Mouse (Mus musculus): ENCODE measurements around the gene Gprin1. TPM values are rescaled to one million over a fixed set of nuclear protein-coding genes. Genes with fewer than 3 reads are reported as not detected.

The Gprin1 gene
- total and polyA plus RNA-seq, 3 experiments: not detected

DNA sequence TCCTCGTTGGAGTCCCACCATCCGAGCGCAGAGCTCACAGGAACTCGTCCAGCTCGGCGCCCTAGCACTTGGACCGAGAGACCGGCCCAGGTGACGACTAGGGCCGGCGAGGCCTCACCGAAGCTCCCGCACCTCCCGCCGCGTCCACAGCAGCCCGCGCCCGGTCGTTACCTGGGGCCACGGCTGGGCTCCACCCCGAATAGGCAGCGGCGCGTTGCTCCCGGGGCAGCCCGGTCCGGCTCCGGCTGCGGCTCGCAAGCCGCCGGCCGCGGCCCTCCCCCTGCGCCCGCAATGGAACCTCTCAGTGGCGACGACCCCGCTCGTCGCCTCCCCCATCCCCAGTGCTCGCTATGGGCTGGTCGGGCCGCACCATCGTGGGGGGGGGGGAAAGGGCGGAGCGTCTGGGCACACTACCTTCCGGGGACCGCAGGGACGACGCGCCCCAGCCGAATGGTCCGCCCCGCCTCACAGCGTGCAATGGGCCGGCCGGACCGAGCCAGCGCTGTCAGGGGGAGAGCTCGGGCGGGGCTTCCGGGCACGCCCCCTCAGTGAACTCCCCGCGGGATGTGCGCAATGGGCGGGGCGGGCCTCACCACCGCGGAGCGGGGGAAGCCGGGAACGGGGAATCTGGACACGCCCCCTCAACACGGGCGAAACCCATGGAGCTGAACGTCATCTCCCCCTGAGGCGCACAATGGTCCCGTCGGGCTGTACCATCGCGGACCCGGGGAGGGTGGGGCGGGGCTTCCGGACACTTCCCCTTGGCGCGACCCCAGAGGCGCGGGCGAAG lies 55.9 kb downstream of the Gprin1 start, which contains the start of gene Rnf44 (continued):
- TF ChIP-seq MEF2A (IDR thresholded peaks at IDR 0.05; ENCODE audit: extremely low read depth, insufficient replicate concordance, low read depth, low read length, poor library complexity, severe bottlenecking): 0 out of 2 replicates have a peak, but pooled peaks have one; percentile 32
- no peak for TF ChIP-seq MAFK (IDR thresholded peaks at IDR 0.05; ENCODE audit: borderline replicate concordance, low read depth, low read length)
- peak; percentile 61 for TF ChIP-seq BHLHE40 (IDR thresholded peaks at IDR 0.05; ENCODE audit: borderline replicate concordance, low read depth, low read length)
- TF ChIP-seq MYB (IDR thresholded peaks at IDR 0.05; ENCODE audit: low read depth, low read length): no peak
- peak; percentile 84; the same call in 1 of the 2 replicates for TF ChIP-seq ELF1 (IDR thresholded peaks at IDR 0.05; ENCODE audit: low read depth, low read length)
- TF ChIP-seq E2F4 (IDR thresholded peaks at IDR 0.05; ENCODE audit: borderline replicate concordance, low read depth, low read length): no peak
- no peak; the same call in 1 of the 2 replicates for TF ChIP-seq POLR2AphosphoS2 (IDR thresholded peaks at IDR 0.05; ENCODE audit: low read length)
- no peak for TF ChIP-seq USF2 (IDR thresholded peaks at IDR 0.05; ENCODE audit: borderline replicate concordance in 1 of 2, insufficient read depth in 1 of 2, low read depth in 1 of 2, low read length in 2 of 2)
- peak; percentile 43 for TF ChIP-seq HCFC1 (IDR thresholded peaks at IDR 0.05; ENCODE audit: low read depth, low read length)
- no peak for TF ChIP-seq GATA1 (IDR thresholded peaks at IDR 0.05; ENCODE audit: low read depth, low read length)
- TF ChIP-seq USF1 (IDR thresholded peaks at IDR 0.05; ENCODE audit: low read depth, low read length): 0 out of 2 replicates have a peak, but pooled peaks have one; percentile 5
- TF ChIP-seq NRF1 (IDR thresholded peaks at IDR 0.05; ENCODE audit: insufficient read depth, low read depth, low read length, poor library complexity, severe bottlenecking): peak; percentile 47; the same call in 1 of the 2 replicates
- no peak for TF ChIP-seq ZC3H11A (IDR thresholded peaks at IDR 0.05; ENCODE audit: low read depth, low read length)
- TF ChIP-seq ETS1 (IDR thresholded peaks at IDR 0.05; ENCODE audit: low read depth, low read length): peak; percentile 37; the same call in 1 of the 2 replicates
- TF ChIP-seq SIN3A (IDR thresholded peaks at IDR 0.05; ENCODE audit: low read length): peak; percentile 94
- no peak for TF ChIP-seq POLR2AphosphoS5 (IDR thresholded peaks at IDR 0.05; ENCODE audit: borderline replicate concordance, low read depth, low read length)
- TF ChIP-seq TCF12 (IDR thresholded peaks at IDR 0.05; ENCODE audit: low read depth, low read length): peak; percentile 73
- 0 out of 2 replicates have a peak, but pooled peaks have one; percentile 42 for TF ChIP-seq ZMIZ1 (IDR thresholded peaks at IDR 0.05; ENCODE audit: low read depth, low read length)
- no peak for TF ChIP-seq RAD21 (IDR thresholded peaks at IDR 0.05; ENCODE audit: low read depth, low read length)
- no peak for TF ChIP-seq SMC3 (IDR thresholded peaks at IDR 0.05; ENCODE audit: low read depth, low read length)
- TF ChIP-seq GABPA (IDR thresholded peaks at IDR 0.05; ENCODE audit: low read depth, low read length): no peak
